Mouse (Mus musculus) ovary, postnatal 36 days (tissue): ENCODE measurements around the gene Coq7.

ENCODE experiments used
- DNase-seq: peaks from one replicate; pipeline ENCODE4 v3.0.0; 2022; ENCODE audit warnings: low spot score, mixed read lengths

Gene Coq7

DNA sequence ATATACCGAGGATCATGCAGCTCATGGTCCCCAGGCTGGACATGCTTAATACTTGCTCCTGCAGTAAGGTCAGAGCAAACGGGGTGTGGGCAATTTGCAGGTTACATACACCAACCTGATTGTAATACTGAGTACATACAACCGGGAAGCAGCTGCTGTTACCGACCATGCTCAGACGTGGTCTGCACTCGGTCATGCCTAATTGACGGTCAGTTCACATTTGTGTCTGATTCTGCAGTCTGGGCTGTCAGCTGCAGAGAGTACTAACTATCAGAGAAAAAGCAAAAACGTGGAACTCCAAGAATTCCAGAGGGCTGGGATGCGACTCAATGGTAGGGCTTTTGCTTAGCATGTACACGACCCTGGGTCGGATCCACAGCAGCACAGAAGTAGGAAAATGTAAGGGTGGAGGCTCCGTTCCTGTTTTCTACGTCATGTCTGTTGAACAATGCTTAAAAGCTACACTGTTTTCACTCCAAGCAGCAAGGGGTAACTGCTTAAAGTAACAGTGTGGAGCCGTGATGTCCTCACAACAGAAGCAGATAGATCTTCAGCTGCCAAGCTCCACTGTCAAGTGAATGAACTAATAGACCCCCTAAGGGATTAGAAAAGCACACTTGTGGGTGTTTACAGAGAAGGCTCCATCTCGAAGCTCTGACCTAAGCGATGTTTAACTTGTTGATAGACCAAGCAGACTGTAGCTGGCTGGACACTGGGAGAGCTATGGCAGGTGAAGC lies 71.6 kb downstream of the Coq7 start:
- no peak for DNase-seq
